Mouse (Mus musculus): ENCODE results near the gene Akap6. TPM values are rescaled to one million over a fixed set of nuclear protein-coding genes. Genes with fewer than 3 reads are reported as not detected.

The Akap6 gene
- polyA plus RNA-seq (2014; fragmentation: Nextera tagmentation; extraction: Ambion mirVana) = 14.4 and 15.3 TPM in 2 replicates

DNA sequence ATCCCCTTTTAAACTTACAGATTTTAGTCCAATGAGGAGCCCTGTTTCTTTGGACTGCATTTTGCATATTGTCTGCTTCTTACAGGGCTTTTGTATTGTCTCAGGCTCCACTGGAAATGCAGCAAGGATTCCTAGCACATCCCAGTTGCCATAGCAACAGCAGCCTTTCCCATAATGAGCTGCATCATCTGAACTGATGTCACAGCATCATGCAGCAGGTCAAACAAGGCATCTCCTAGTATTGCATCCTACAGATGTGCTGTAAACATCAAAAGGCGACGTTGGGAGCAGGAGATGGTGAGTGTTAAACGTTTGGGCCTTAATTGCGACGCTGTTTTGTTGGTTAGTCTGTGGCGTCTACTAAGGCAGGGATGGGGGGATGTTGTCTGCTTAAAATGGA lies at the start of gene Akap6:
Gene Akap6, plus strand, starts transcription at position 238 of the 400 bp plus-strand sequence.
- H3K4me2 ChIP-seq (ENCODE audit: low read length) = no peak within 1 kb of the TSS
- WGBS = 72% methylated on average over 6 of the region's 6 CpGs

DNA sequence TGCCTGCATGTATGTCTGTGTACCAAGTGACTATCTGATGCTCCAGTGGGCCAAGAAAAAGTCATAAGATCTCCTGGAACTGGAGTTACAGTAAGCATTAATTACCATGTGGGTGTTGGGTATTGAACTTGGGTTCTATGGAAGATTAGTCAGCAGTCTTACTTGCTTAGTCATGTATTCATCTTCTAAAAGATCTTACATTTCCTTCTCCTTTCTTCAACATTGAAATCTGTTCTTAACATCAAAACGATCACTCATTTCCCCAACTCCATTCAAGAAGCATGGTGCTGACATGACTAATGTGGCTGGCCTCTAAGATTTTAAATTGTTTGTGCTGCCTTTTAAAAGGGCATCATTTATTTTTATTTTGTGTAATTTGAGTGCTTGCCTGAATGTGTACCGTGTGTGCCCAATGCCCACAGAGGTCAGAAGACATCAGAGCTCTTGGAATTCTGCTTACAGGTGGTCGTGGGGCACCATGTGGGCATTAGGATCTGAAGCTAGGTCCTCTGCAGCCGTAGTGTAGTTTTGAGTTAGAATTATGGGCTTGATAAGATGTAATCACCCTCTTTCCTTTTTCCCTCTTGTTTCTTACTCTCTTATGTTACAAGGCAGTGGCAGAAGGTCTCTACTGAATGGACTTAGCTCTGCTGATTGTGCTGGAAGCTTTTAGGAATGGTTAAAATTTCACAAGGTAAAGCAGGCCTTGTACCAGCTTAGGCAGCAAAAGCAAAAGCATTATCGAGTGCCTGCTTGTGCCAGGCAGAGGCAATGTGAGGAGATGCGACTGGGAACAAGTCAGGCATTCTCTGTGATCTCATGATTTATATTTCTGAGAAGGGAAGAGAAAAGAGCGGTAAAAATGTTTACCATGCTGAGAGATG lies 36.0 kb upstream of the Akap6 start:
- H3K4me3 ChIP-seq (ENCODE audit: control insufficient read depth in 1 of 2, insufficient read depth in 1 of 2, low read depth in 1 of 2, low read length in 2 of 2) = no peak overlapping the region
- H3K27ac ChIP-seq (replicated peaks in 1 of 2; ENCODE audit: control insufficient read depth in 1 of 2, insufficient read depth in 1 of 2, low read depth in 2 of 2, low read length in 2 of 2) = no peak overlapping the region
- H3K27me3 ChIP-seq (ENCODE audit: control insufficient read depth, insufficient read depth, low read length) = no peaks in the 10 kb centered on the region
- H3K4me2 ChIP-seq (ENCODE audit: low read length) = no peak overlapping the region
- ATAC-seq (ENCODE audit: insufficient number of reproducible peaks, insufficient read depth, low FRiP score, low read depth) = no peak
- no peaks in the 10 kb centered on the region for H3K36me3 ChIP-seq (ENCODE audit: control insufficient read depth, insufficient read depth, low read length)
- H3K9ac ChIP-seq (ENCODE audit: low read length) = no peak overlapping the region
- no peaks in the 10 kb centered on the region for H3K9me3 ChIP-seq (ENCODE audit: control insufficient read depth, low read length)
- WGBS = 73% methylated on average over 7 of the region's 7 CpGs
- H3K4me1 ChIP-seq (ENCODE audit: control insufficient read depth in 2 of 2, insufficient read depth in 2 of 2, low read length in 2 of 2) = peaks cover 0 to 3% of the 10 kb centered on the region in 2 experiments; a peak in 1 of 4 replicates

More for the DNA sequence above, at the start of gene Akap6:
- peaks cover 0 to 3% of the 10 kb centered on the region in 2 experiments; a peak in 1 of 4 replicates for H3K4me1 ChIP-seq (ENCODE audit: control insufficient read depth in 2 of 2, insufficient read depth in 2 of 2, low read length in 2 of 2)
- H3K4me3 ChIP-seq (ENCODE audit: control insufficient read depth in 1 of 2, insufficient read depth in 1 of 2, low read depth in 1 of 2, low read length in 2 of 2) = no peak within 1 kb of the TSS
- no peaks in the 10 kb centered on the region for H3K9me3 ChIP-seq (ENCODE audit: control insufficient read depth, low read length)
- H3K27ac ChIP-seq (replicated peaks in 1 of 2; ENCODE audit: control insufficient read depth in 1 of 2, insufficient read depth in 1 of 2, low read depth in 2 of 2, low read length in 2 of 2) = no peak within 1 kb of the TSS
- no peak within 1 kb of the TSS for H3K9ac ChIP-seq (ENCODE audit: low read length)
- H3K36me3 ChIP-seq (ENCODE audit: control insufficient read depth, insufficient read depth, low read length) = no peaks in the 10 kb centered on the region
- no peaks in the 10 kb centered on the region for H3K27me3 ChIP-seq (ENCODE audit: control insufficient read depth, insufficient read depth, low read length)
- ATAC-seq (ENCODE audit: insufficient number of reproducible peaks, insufficient read depth, low FRiP score, low read depth) = no peak

DNA sequence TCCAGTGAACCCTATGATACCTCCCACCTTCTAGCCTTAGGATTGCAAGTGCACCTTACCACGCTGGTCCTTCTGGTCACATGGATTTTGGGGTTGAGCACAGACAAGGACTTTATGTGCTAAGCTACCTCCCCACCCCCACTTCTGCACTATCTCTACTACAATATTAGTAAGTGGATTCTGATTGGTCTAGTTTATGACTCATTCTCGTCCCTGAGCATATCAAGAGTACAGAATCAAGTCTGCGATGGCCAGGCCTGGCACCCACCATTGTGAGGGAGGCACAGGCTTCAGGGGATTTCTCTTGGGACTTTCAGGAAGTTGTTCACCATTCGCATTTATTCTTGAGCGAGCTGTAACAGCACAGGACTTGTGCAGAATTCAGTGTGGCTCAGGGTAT lies 34.2 kb upstream of the Akap6 start:
- Histone ChIP-seq H3K4me3 (ENCODE audit: control insufficient read depth in 1 of 2, insufficient read depth in 1 of 2, low read depth in 1 of 2, low read length in 2 of 2) (no peak overlapping the region), H3K4me2 (ENCODE audit: low read length) (no peak overlapping the region), H3K4me1 (ENCODE audit: control insufficient read depth in 2 of 2, insufficient read depth in 2 of 2, low read length in 2 of 2) (peaks cover 0 to 3% of the 10 kb centered on the region in 2 experiments; a peak in 1 of 4 replicates), H3K27me3 (ENCODE audit: control insufficient read depth, insufficient read depth, low read length) (no peaks in the 10 kb centered on the region), H3K27ac (replicated peaks in 1 of 2; ENCODE audit: control insufficient read depth in 1 of 2, insufficient read depth in 1 of 2, low read depth in 2 of 2, low read length in 2 of 2) (no peak overlapping the region), H3K36me3 (ENCODE audit: control insufficient read depth, insufficient read depth, low read length) (no peaks in the 10 kb centered on the region), H3K9ac (ENCODE audit: low read length) (no peak overlapping the region), H3K9me3 (ENCODE audit: control insufficient read depth, low read length) (no peaks in the 10 kb centered on the region)
- WGBS = 64% methylated on average over 5 of the region's 5 CpGs
- no peak for ATAC-seq (ENCODE audit: insufficient number of reproducible peaks, insufficient read depth, low FRiP score, low read depth)

DNA sequence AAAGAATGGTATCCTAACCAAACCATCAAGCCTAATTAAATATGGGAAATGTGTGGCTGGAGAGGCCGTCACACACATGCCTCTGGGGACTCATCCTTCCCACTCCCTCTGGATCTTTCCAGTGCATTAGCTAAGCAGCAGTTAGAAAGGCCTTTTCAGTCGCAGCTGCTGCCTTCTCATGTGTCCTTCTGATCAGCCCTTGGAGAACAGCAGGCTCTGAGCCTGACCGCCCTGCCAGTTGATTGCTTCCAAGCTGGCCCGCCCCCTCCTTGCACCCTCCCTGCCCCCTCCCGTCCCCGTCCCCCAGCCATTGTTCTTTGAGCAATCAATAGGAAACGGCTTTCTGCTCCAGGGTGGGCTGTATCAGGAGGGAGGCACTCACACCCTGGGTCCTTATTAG lies 27.7 kb upstream of the Akap6 start:
- no peak overlapping the region for H3K4me2 ChIP-seq (ENCODE audit: low read length)
- WGBS = 10% methylated on average over 7 of the region's 7 CpGs
- no peak overlapping the region for H3K9ac ChIP-seq (ENCODE audit: low read length)
- no peak overlapping the region for H3K4me3 ChIP-seq (ENCODE audit: control insufficient read depth in 1 of 2, insufficient read depth in 1 of 2, low read depth in 1 of 2, low read length in 2 of 2)
- H3K27me3 ChIP-seq (ENCODE audit: control insufficient read depth, insufficient read depth, low read length) = no peaks in the 10 kb centered on the region
- no peaks in the 10 kb centered on the region for H3K4me1 ChIP-seq (ENCODE audit: control insufficient read depth in 2 of 2, insufficient read depth in 2 of 2, low read length in 2 of 2)
- H3K36me3 ChIP-seq (ENCODE audit: control insufficient read depth, insufficient read depth, low read length) = no peaks in the 10 kb centered on the region
- no peak overlapping the region for H3K27ac ChIP-seq (replicated peaks in 1 of 2; ENCODE audit: control insufficient read depth in 1 of 2, insufficient read depth in 1 of 2, low read depth in 2 of 2, low read length in 2 of 2)
- ATAC-seq (ENCODE audit: insufficient number of reproducible peaks, insufficient read depth, low FRiP score, low read depth) = no peak
- no peaks in the 10 kb centered on the region for H3K9me3 ChIP-seq (ENCODE audit: control insufficient read depth, low read length)

DNA sequence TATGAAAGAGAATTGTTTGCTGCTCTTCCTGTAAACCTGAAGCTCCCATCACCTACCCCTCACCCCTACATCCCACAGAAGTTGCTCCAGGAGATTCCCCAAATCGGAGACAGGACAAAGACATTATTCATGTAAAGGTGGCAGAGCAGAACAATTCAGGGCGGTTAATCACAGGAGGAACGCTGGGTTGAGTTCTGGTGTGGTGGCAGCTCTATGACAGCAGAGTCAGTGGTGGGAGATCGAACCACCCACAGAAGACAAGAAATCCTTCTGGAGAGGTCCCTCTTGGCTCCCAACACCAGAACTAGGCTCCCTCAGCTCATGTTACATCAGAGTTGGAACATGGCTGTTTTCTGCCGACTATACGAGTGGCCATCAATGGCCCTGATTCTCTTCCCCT lies 27.2 kb upstream of the Akap6 start:
- Histone ChIP-seq H3K27ac (replicated peaks in 1 of 2; ENCODE audit: control insufficient read depth in 1 of 2, insufficient read depth in 1 of 2, low read depth in 2 of 2, low read length in 2 of 2) (no peak overlapping the region), H3K4me3 (ENCODE audit: control insufficient read depth in 1 of 2, insufficient read depth in 1 of 2, low read depth in 1 of 2, low read length in 2 of 2) (no peak overlapping the region), H3K9me3 (ENCODE audit: control insufficient read depth, low read length) (no peaks in the 10 kb centered on the region), H3K9ac (ENCODE audit: low read length) (no peak overlapping the region), H3K27me3 (ENCODE audit: control insufficient read depth, insufficient read depth, low read length) (no peaks in the 10 kb centered on the region), H3K36me3 (ENCODE audit: control insufficient read depth, insufficient read depth, low read length) (no peaks in the 10 kb centered on the region), H3K4me2 (ENCODE audit: low read length) (no peak overlapping the region), H3K4me1 (ENCODE audit: control insufficient read depth in 2 of 2, insufficient read depth in 2 of 2, low read length in 2 of 2) (no peaks in the 10 kb centered on the region)
- WGBS = 75% methylated on average over 6 of the region's 6 CpGs
- ATAC-seq (ENCODE audit: insufficient number of reproducible peaks, insufficient read depth, low FRiP score, low read depth) = no peak

DNA sequence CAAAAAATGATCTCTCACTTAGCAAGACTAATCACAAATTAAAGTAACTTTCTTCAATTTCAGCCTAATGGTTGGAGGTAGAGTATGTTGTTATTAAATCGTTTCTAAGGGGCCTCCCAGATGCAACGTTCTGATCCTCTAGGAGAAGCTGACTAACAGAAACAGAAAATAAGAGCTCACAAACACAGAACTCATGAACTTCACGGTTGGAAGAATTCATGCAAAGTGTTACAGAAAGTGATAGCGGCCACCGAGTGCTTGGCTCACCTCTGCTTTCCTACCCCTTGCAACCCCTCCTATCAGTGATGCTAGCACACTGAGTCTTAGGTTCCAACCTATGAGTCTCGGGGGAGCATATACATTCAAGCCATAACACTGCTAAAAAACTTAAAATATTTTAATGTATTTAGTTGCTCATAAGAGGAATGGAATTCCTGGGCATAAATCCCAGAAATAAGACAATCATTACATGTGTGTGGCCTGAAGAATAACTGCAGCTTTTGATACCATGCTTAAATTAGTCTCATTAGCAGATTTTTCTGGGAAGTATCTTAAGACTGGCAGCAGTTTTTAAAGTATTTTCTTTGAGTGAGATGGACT lies 25.7 kb upstream of the Akap6 start:
- no peak overlapping the region for H3K27ac ChIP-seq (replicated peaks in 1 of 2; ENCODE audit: control insufficient read depth in 1 of 2, insufficient read depth in 1 of 2, low read depth in 2 of 2, low read length in 2 of 2)
- 72% methylated on average over 6 of the region's 6 CpGs for WGBS
- ATAC-seq (ENCODE audit: insufficient number of reproducible peaks, insufficient read depth, low FRiP score, low read depth) = no peak

DNA sequence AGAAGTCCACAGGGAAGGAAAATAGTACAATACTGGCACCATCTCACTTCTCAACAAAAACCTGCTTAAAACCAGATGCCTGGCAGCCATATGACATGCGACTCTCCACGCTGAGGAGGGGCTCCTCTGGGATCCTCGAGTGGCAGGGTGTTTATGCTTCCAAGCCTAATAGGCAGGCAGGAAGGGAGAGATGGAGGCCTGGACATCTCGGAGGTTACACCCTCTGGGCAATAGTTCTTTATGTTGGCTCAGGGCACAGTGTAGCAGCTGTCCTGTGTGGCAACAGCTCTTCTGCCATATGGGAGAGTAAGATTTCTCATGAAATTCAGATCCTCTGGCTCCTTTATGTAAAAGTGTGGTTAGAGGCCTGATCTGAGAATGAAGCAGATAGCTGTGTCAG lies 24.2 kb upstream of the Akap6 start:
- no peak overlapping the region for H3K4me2 ChIP-seq (ENCODE audit: low read length)
- H3K36me3 ChIP-seq (ENCODE audit: control insufficient read depth, insufficient read depth, low read length) = no peaks in the 10 kb centered on the region
- ATAC-seq (ENCODE audit: insufficient number of reproducible peaks, insufficient read depth, low FRiP score, low read depth) = no peak
- no peak overlapping the region for H3K4me3 ChIP-seq (ENCODE audit: control insufficient read depth in 1 of 2, insufficient read depth in 1 of 2, low read depth in 1 of 2, low read length in 2 of 2)
- H3K9ac ChIP-seq (ENCODE audit: low read length) = no peak overlapping the region
- H3K27ac ChIP-seq (replicated peaks in 1 of 2; ENCODE audit: control insufficient read depth in 1 of 2, insufficient read depth in 1 of 2, low read depth in 2 of 2, low read length in 2 of 2) = no peak overlapping the region
- WGBS = 60% methylated on average over 4 of the region's 4 CpGs
- H3K4me1 ChIP-seq (ENCODE audit: control insufficient read depth in 2 of 2, insufficient read depth in 2 of 2, low read length in 2 of 2) = no peaks in the 10 kb centered on the region
- H3K27me3 ChIP-seq (ENCODE audit: control insufficient read depth, insufficient read depth, low read length) = no peaks in the 10 kb centered on the region
- H3K9me3 ChIP-seq (ENCODE audit: control insufficient read depth, low read length) = no peaks in the 10 kb centered on the region

More for the DNA sequence above, 25.7 kb upstream of the Akap6 start:
- Histone ChIP-seq H3K4me1 (ENCODE audit: control insufficient read depth in 2 of 2, insufficient read depth in 2 of 2, low read length in 2 of 2) (no peaks in the 10 kb centered on the region), H3K9me3 (ENCODE audit: control insufficient read depth, low read length) (no peaks in the 10 kb centered on the region), H3K4me3 (ENCODE audit: control insufficient read depth in 1 of 2, insufficient read depth in 1 of 2, low read depth in 1 of 2, low read length in 2 of 2) (no peak overlapping the region), H3K4me2 (ENCODE audit: low read length) (no peak overlapping the region), H3K9ac (ENCODE audit: low read length) (no peak overlapping the region), H3K36me3 (ENCODE audit: control insufficient read depth, insufficient read depth, low read length) (no peaks in the 10 kb centered on the region), H3K27me3 (ENCODE audit: control insufficient read depth, insufficient read depth, low read length) (no peaks in the 10 kb centered on the region)
